Mouse (Mus musculus) stomach, embryonic 15.5 days (tissue): ENCODE results near the gene Ccr4. TPM values are rescaled to one million over a fixed set of nuclear protein-coding genes. Genes with fewer than 3 reads are reported as not detected.

Experiments used
- ATAC-seq: fragments of 200-750 bp; cut with Nextera tagmentation; 2 replicates; pipeline ENCODE4 v1.8.0; 2017; ENCODE audit warnings: low read depth, moderate number of reproducible peaks, moderate TSS enrichment; ENCODE audit not compliant: insufficient read depth, low FRiP score
- H3K27ac ChIP-seq: fragments of 300-500 bp; sonication (generic); 2 replicates; pipeline ENCODE4 v1.5.1; 2015; ENCODE audit warnings: mild to moderate bottlenecking, inconsistent platforms
- H3K27me3 ChIP-seq: fragments of 300-500 bp; sonication (generic); replicated peaks from 2 replicates; pipeline ENCODE4 v1.6.1; 2015; ENCODE audit warnings: inconsistent platforms
- H3K36me3 ChIP-seq: fragments of 300-500 bp; sonication (generic); 2 replicates; pipeline ENCODE4 v1.6.1; 2015; ENCODE audit warnings: inconsistent platforms
- H3K4me1 ChIP-seq: fragments of 300-500 bp; sonication (generic); 2 replicates; pipeline ENCODE4 v1.6.1; 2015; ENCODE audit warnings: inconsistent platforms
- H3K4me2 ChIP-seq: fragments of 300-500 bp; sonication (generic); 2 replicates; pipeline ENCODE4 v1.6.1; 2015; ENCODE audit warnings: mild to moderate bottlenecking, inconsistent platforms
- H3K4me3 ChIP-seq: fragments of 300-500 bp; sonication (generic); replicated peaks from 2 replicates; pipeline ENCODE4 v1.5.1; 2015; ENCODE audit warnings: inconsistent platforms
- H3K9ac ChIP-seq: fragments of 300-500 bp; sonication (generic); 2 replicates; pipeline ENCODE4 v1.6.1; 2015; ENCODE audit warnings: inconsistent platforms
- H3K9me3 ChIP-seq: fragments of 300-500 bp; sonication (generic); 2 replicates; pipeline ENCODE4 v1.6.1; 2016; ENCODE audit warnings: inconsistent platforms
- WGBS: fragments of 180-500 bp; shearing (Covaris S2); methylation state at CpG from one replicate; pipeline ENCODE4 v1.1.7; 2015; 5-methylcytosine and 5-hydroxymethylcytosine counted together
- polyA plus RNA-seq: library from polyadenylated mRNA; unstranded; fragments of >200 nt; fragmentation: Nextera tagmentation; extraction: Ambion mirVana; gene quantifications from 2 replicates; pipeline ENCODE4 v1.2.1, GENCODE M21; 2015

Ccr4 gene
- polyA plus RNA-seq, 1 experiment from 2014 or later = 0.04 TPM

GRCm38 (mm10) chr9:114499783-114500515, 4.8 kb downstream of the Ccr4 start:
- no peak for ATAC-seq
- Histone ChIP-seq H3K27ac (no peak overlapping the region), H3K36me3 (no peaks in the 10 kb centered on the region), H3K4me1 (no peaks in the 10 kb centered on the region), H3K4me3 (no peak overlapping the region), H3K27me3 (no peaks in the 10 kb centered on the region), H3K9ac (no peak overlapping the region), H3K4me2 (no peak overlapping the region), H3K9me3 (no peaks in the 10 kb centered on the region)
- WGBS = 18% methylated on average over 15 of the region's 15 CpGs

GRCm38 (mm10) chr9:114498218-114498617, 6.5 kb downstream of the Ccr4 start:
- Histone ChIP-seq H3K4me3 (no peak overlapping the region), H3K27ac (no peak overlapping the region), H3K9me3 (no peaks in the 10 kb centered on the region), H3K9ac (no peak overlapping the region), H3K36me3 (no peaks in the 10 kb centered on the region), H3K4me2 (peak overlapping the region; percentile 31; the same call in 1 of the 2 replicates), H3K27me3 (no peaks in the 10 kb centered on the region), H3K4me1 (no peaks in the 10 kb centered on the region)
- WGBS = 8% methylated on average over 11 of the region's 11 CpGs
- no peak; the same call in 1 of the 2 replicates for ATAC-seq

GRCm38 (mm10) chr9:114496469-114496868, 8.2 kb downstream of the Ccr4 start:
- H3K27ac ChIP-seq = no peak overlapping the region
- no peak overlapping the region for H3K4me2 ChIP-seq
- no peak for ATAC-seq
- H3K36me3 ChIP-seq = no peaks in the 10 kb centered on the region
- no peak overlapping the region for H3K4me3 ChIP-seq
- H3K4me1 ChIP-seq = no peaks in the 10 kb centered on the region
- H3K9me3 ChIP-seq = no peaks in the 10 kb centered on the region
- no peak overlapping the region for H3K9ac ChIP-seq
- WGBS = 71% methylated on average over 7 of the region's 7 CpGs
- no peaks in the 10 kb centered on the region for H3K27me3 ChIP-seq

GRCm38 (mm10) chr9:114487481-114488258, 17.0 kb downstream of the Ccr4 start:
- Histone ChIP-seq H3K4me2 (no peak overlapping the region), H3K27ac (no peak overlapping the region), H3K9ac (no peak overlapping the region), H3K4me1 (no peaks in the 10 kb centered on the region), H3K27me3 (no peaks in the 10 kb centered on the region), H3K4me3 (no peak overlapping the region), H3K9me3 (no peaks in the 10 kb centered on the region), H3K36me3 (no peaks in the 10 kb centered on the region)
- ATAC-seq = peak; percentile 60; the same call in 1 of the 2 replicates
- 75% methylated on average over 23 of the region's 23 CpGs for WGBS

GRCm38 (mm10) chr9:114486808-114487207, 17.9 kb downstream of the Ccr4 start:
- no peak overlapping the region for H3K9ac ChIP-seq
- no peak for ATAC-seq
- no peak overlapping the region for H3K27ac ChIP-seq
- H3K27me3 ChIP-seq = no peaks in the 10 kb centered on the region
- no peaks in the 10 kb centered on the region for H3K4me1 ChIP-seq
- no peak overlapping the region for H3K4me3 ChIP-seq
- H3K4me2 ChIP-seq = no peak overlapping the region
- no peaks in the 10 kb centered on the region for H3K9me3 ChIP-seq
- 68% methylated on average over 4 of the region's 4 CpGs for WGBS
- no peaks in the 10 kb centered on the region for H3K36me3 ChIP-seq

- H3K27ac ChIP-seq = no peak overlapping the region
- H3K9ac ChIP-seq = no peak overlapping the region
- no peaks in the 10 kb centered on the region for H3K36me3 ChIP-seq
- no peak overlapping the region for H3K4me3 ChIP-seq
- H3K9me3 ChIP-seq = no peaks in the 10 kb centered on the region
- ATAC-seq = no peak
- WGBS = 80% methylated on average over 5 of the region's 5 CpGs
- no peaks in the 10 kb centered on the region for H3K27me3 ChIP-seq
- no peak overlapping the region for H3K4me2 ChIP-seq
- no peaks in the 10 kb centered on the region for H3K4me1 ChIP-seq
These were observed 19.9 kb downstream of the Ccr4 start for GRCm38 (mm10) chr9:114484771-114485170.

- no peak overlapping the region for H3K27ac ChIP-seq
- no peak overlapping the region for H3K4me3 ChIP-seq
- H3K27me3 ChIP-seq = no peaks in the 10 kb centered on the region
- H3K4me1 ChIP-seq = no peaks in the 10 kb centered on the region
- no peaks in the 10 kb centered on the region for H3K9me3 ChIP-seq
- ATAC-seq = no peak
- WGBS = 76% methylated on average over 3 of the region's 3 CpGs
- H3K9ac ChIP-seq = no peak overlapping the region
- H3K4me2 ChIP-seq = no peak overlapping the region
- H3K36me3 ChIP-seq = no peaks in the 10 kb centered on the region
These were observed 23.8 kb downstream of the Ccr4 start for GRCm38 (mm10) chr9:114480940-114481339.

GRCm38 (mm10) chr9:114477019-114477418, 27.7 kb downstream of the Ccr4 start:
- ATAC-seq = no peak
- H3K9me3 ChIP-seq = no peaks in the 10 kb centered on the region
- no peaks in the 10 kb centered on the region for H3K36me3 ChIP-seq

GRCm38 (mm10) chr9:114471892-114472291, 32.8 kb downstream of the Ccr4 start:
- Histone ChIP-seq H3K36me3 (no peaks in the 10 kb centered on the region; the same call in 1 of the 2 replicates), H3K4me1 (no peaks in the 10 kb centered on the region), H3K27me3 (no peaks in the 10 kb centered on the region), H3K9me3 (no peaks in the 10 kb centered on the region), H3K27ac (no peak overlapping the region), H3K4me3 (no peak overlapping the region), H3K4me2 (no peak overlapping the region), H3K9ac (no peak overlapping the region)
- ATAC-seq = no peak
- WGBS = 75% methylated on average over 7 of the region's 7 CpGs

More at GRCm38 (mm10) chr9:114477019-114477418, 27.7 kb downstream of the Ccr4 start:
- no peak overlapping the region for H3K9ac ChIP-seq
- WGBS = 93% methylated on average over 9 of the region's 9 CpGs
- no peak overlapping the region for H3K4me2 ChIP-seq
- no peaks in the 10 kb centered on the region for H3K4me1 ChIP-seq
- no peak overlapping the region for H3K27ac ChIP-seq
- no peak overlapping the region for H3K4me3 ChIP-seq
- no peaks in the 10 kb centered on the region for H3K27me3 ChIP-seq

GRCm38 (mm10) chr9:114468701-114469100, 36.0 kb downstream of the Ccr4 start:
- Histone ChIP-seq H3K4me3 (no peak overlapping the region), H3K9me3 (no peaks in the 10 kb centered on the region), H3K9ac (no peak overlapping the region), H3K27me3 (no peaks in the 10 kb centered on the region), H3K36me3 (peaks cover 6% of the 10 kb centered on the region), H3K4me1 (no peaks in the 10 kb centered on the region), H3K4me2 (no peak overlapping the region), H3K27ac (no peak overlapping the region)
- WGBS = 96% methylated on average over 4 of the region's 4 CpGs
- ATAC-seq = no peak

- Histone ChIP-seq H3K9me3 (no peaks in the 10 kb centered on the region), H3K27ac (no peak overlapping the region), H3K4me1 (no peaks in the 10 kb centered on the region), H3K27me3 (no peaks in the 10 kb centered on the region), H3K4me2 (no peak overlapping the region), H3K9ac (no peak overlapping the region), H3K36me3 (peaks cover 8% of the 10 kb centered on the region), H3K4me3 (no peak overlapping the region)
- no peak for ATAC-seq
- WGBS = 79% methylated on average over 5 of the region's 5 CpGs
These were observed 36.5 kb downstream of the Ccr4 start for GRCm38 (mm10) chr9:114468217-114468616.

GRCm38 (mm10) chr9:114466871-114467270, 37.8 kb downstream of the Ccr4 start:
- no peaks in the 10 kb centered on the region for H3K9me3 ChIP-seq
- no peak overlapping the region for H3K4me2 ChIP-seq
- no peaks in the 10 kb centered on the region for H3K4me1 ChIP-seq
- peaks cover 12% of the 10 kb centered on the region for H3K36me3 ChIP-seq
- H3K27ac ChIP-seq = no peak overlapping the region
- no peak overlapping the region for H3K4me3 ChIP-seq
- H3K27me3 ChIP-seq = no peaks in the 10 kb centered on the region
- WGBS = 66% methylated on average over 7 of the region's 7 CpGs
- no peak overlapping the region for H3K9ac ChIP-seq
- ATAC-seq = no peak
